Mouse (Mus musculus): Measurements from ENCODE around the gene Nedd9. TPM values are rescaled to one million over a fixed set of nuclear protein-coding genes. Genes with fewer than 3 reads are reported as not detected.

The Nedd9 gene
- polyA plus RNA-seq (2017; shearing (Covaris generic)): 126 TPM

DNA sequence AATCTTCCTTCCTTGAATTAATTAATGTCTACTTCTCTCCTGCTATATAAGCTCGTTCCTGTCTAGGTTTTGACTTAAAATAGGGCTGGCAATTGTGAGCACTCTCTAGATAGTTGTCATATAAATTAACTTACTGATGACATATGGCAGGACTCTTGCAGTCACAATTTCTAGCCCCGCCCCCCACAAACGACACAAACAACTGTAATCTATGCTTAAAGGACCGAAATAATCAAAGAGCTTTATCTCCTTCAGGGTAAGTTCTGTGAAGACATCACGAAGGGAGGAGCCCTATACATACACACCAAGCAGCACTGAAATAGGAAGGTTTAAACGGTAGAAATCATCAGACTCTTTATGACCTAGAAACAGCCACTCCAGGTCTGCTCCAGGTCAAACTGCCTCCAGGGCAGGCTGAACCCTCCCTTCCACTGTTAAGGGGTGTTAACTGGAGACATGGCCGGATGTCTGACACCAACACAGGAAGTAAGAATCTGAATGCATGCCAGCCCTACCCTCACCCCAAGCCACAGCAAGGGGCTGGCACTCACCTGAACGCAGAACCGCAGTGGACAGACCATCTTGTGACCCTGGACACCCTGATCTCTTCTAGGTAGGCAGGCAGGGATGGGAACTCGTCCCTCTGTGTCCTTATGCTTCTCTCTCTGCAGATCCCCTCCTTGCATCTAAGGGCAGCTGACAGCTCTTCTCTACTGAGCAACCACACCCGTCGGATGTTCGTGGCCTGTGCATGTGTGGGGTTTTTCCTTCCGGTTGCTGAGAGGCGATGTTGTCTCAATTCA is at the start of gene Nedd9:
Gene Nedd9 (minus strand): TSS at position 757 of the 803 bp plus-strand sequence.

GRCm38 (mm10) chr13:41273927-41274650 is 213.1 kb downstream of the Nedd9 start, which contains the start of gene Gm17364:
Gm17364 (minus strand) TSS chr13:41273977.

Other genes starting within 250 kb of the Nedd9 start
- gene Smim13, start 237.5 kb downstream of the Nedd9 start, polyA plus RNA-seq (2017; shearing (Covaris generic)): 9.1 TPM
- gene Gm17364, start 213.4 kb downstream of the Nedd9 start, polyA plus RNA-seq (2017; shearing (Covaris generic)): not detected
- gene Tmem170b, start 118.5 kb upstream of the Nedd9 start, polyA plus RNA-seq (2017; shearing (Covaris generic)): 11.2 TPM